Mouse (Mus musculus): ENCODE data around the gene Arhgap23.

Gene Arhgap23

DNA sequence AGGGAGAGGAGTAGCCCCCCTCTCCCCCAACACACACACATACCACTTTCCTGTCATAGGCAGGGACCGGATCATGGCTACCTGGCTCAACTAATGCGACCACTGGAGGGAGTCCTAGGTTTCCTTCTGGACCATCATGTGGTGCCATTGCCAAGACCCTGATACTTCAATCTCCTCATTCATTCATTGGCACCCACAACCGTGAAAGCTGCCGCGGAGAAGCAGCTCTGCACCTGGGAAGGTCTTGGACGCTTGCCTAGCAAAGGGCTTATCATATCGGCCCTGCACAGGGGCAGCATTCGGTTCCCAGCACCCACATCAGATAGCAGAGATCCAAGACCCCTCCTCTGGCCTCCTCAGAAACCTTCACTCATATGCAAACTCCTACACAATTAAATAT is 91.0 kb downstream of the Arhgap23 start:
- DNase-seq (ENCODE audit: low spot score), result no peak

DNA sequence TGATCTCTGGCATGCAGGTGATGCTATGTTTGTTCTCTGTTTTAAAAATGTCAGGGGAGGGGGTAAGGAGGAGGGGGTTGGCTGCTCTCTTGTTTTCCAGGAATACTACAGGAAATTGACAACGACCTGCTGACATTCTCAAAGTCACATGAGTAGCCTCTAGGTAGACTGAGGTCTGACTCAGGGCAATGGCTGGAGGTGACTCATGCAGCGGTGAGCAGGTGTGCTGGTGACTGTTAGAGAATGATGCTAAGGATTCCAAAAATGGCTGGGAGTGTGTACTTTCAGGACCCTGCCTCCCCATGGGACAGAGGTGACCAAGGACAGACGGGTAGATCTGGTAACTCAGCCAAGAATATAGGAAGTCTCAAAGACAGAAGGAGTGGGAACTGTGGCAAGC is 92.9 kb downstream of the Arhgap23 start:
- DNase-seq (ENCODE audit: low spot score), result no peak

GRCm38 (mm10) chr11:97509058-97509457 is 93.7 kb downstream of the Arhgap23 start:
- no peak for DNase-seq (ENCODE audit: low spot score)

- no peak for DNase-seq (ENCODE audit: low spot score)
Measured at GRCm38 (mm10) chr11:97509715-97510485, 94.6 kb downstream of the Arhgap23 start.

DNA sequence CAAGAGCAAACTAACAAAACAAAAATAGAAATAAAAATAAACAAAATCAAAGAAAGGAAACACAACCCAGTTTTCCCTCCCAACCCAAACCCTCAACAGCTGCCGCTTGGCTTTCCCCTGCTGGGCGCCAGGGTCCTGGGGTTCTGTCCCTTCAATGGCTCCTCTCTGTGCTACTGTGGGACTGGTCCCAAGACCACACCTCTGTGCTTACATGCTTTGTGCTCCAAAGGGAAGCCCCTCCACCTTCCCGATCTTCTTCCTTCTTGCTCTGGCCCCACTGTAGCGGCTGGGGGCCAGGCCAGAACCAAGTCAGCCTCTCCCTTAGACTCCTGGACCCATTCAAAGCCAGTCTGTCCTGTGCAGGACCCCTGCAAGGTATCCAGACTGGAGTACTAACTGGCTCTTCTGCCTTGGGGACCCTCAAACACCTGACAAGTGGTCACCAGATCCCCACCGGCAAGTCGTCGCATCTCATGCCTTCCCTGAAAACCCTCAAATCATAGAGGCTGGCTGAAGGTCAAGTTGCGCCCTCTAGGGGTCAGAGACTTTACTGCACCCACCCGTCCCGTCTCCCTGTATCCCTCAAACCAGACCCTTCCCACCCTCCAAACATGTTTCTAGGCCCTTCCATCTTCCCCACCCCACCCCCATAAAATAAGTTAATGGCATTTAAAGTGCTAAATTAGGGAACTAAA is 95.8 kb downstream of the Arhgap23 start:
- peak; percentile 84 for DNase-seq (ENCODE audit: low spot score)

DNA sequence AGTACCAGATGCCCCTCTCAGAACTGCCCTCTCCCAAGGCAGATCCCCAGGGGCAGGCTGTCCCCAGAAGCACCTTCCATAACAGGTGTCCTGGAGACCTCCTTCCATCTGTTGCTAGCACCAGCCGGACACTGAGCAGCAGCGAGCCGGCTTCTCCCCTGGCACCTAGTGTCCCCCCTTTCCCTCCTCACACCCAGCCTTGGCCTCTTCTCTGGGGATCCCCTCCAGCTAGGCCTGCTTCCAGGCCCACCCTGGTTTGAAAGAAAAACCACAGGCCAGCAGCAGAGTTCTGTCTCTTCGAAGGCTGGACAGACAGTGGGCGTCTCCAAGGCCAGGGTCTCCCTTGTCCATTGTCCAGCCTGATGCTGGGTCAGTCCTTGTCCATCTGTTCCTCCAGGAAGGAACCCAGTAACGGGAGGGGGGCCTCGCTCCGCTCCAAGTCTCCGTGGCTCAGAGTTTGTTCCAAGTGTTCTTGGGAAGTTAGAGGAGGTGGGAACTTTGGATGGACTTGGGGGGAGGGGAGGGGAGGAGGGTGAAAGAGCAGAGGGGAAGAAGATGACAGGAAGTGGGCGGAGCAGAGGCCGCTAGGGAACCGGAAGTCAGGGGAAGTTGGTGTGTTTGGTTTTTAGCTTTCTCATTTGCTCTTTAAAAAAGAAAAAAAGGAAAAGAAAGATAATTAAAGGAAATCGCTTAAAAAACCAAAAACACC is 96.5 kb downstream of the Arhgap23 start:
- DNase-seq (ENCODE audit: low spot score), result peak; percentile 70

- peak; percentile 51 for DNase-seq (ENCODE audit: low spot score)
Measured at GRCm38 (mm10) chr11:97512511-97512910, 97.2 kb downstream of the Arhgap23 start.

- DNase-seq (ENCODE audit: low spot score), result no peak
Measured at GRCm38 (mm10) chr11:97513066-97513465, 97.7 kb downstream of the Arhgap23 start.

GRCm38 (mm10) chr11:97520541-97520940 is 105.2 kb downstream of the Arhgap23 start:
- no peak for DNase-seq (ENCODE audit: low spot score)

DNA sequence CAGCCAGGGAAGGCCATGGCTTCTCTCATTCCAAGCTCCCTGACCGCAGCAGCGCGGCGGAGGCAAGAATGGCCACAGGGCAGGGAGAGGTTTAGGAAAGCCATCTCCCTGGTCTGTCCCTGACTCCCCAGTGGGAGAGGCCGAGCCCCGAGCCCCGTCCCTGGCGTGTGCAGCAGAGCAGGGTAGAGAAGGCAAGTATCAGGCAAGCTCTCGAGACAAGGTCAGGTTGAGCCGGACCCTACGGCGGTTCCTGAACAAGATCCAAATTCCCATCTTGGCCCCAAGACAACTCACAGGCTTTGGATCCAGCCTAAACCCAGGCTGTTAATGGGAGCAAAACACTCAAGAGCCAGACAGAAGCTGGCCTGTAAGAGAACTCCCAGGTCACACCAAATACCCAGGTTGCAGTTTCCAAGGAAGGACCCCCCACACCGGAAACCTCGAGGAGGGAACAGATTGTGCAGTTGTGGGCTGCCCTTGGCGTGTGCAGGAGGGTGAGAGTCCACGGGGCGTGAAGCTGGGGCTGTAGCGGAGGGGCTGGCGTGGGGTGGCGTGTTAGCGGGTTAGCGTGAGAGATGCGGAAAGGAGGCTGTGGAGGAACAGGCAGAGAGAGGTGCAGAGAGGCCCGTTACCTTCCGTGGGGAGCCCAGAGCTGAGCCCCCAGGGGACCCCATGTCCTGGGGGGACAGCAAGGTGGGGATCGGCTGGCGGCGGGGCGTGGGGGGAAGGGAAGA is 106.6 kb downstream of the Arhgap23 start:
- DNase-seq (ENCODE audit: low spot score), result no peak

DNA sequence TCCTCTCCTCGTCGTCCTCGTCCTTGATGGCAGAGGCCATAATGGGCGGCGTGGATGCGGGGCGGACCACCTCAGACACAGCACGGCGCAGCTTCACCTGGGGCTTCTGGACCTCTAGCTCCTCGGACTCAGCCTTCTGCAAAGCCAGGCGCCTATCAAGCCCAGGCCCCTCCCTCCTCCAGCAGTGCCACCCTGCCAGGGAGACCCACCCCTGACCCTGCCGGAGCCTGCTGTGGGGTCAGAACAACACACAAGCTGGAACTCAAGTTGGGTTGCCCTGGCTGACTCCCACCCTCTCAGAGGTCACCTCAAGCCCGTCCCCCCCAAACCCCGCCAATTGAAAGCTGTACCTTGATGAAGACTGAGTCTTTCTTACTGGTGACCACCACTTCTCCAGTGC is 107.8 kb downstream of the Arhgap23 start:
- no peak for DNase-seq (ENCODE audit: low spot score)

DNA sequence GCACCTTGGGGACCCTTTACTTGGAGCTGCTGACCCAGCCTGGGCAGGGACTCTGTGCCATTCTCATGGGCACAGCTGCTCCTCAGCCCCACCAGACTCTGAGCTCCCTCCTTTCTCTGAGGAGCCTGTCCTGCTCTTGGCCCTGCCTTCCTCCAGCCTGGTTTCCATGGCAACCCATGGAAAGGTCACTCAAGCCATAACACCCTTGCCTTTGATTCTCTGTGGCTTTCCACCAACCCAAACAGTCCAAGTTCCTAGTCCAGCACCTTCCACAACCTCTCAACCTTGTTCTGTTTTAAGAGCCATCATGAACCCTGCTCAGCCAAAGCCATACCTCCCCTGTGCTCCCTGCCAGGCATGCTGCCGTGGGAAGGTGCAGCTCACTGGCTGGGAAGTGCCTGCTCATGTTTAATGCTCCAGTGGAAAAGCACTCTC is 108.5 kb downstream of the Arhgap23 start:
- DNase-seq (ENCODE audit: low spot score), result peak; percentile 84

- no peak for DNase-seq (ENCODE audit: low spot score)
Measured at GRCm38 (mm10) chr11:97524306-97524705, 109.0 kb downstream of the Arhgap23 start.

DNA sequence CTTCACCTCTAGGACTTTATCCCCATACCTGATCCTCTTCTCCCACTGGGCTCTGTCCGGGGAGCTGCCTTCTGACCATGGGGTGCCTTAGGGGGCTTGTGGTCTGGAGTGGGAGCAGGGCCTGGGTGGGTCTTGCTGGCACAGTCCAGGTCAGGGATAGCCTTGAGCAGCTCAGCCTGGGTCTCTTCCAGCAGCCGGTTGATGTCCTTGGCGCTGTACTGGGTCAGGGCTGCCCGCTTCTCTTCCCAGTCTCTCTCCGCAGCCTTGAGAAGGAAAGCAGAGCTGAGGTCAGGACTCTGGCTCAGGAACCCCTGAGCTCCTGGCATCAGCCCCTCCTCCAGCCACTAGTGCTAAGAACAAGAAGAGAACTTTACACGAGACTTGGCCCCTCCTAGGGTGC is 110.0 kb downstream of the Arhgap23 start:
- DNase-seq (ENCODE audit: low spot score), result no peak

- DNase-seq (ENCODE audit: low spot score), result no peak
Measured at GRCm38 (mm10) chr11:97528282-97528808, 113.0 kb downstream of the Arhgap23 start.

GRCm38 (mm10) chr11:97530069-97530468 is 114.7 kb downstream of the Arhgap23 start:
- DNase-seq (ENCODE audit: low spot score), result no peak

- no peak for DNase-seq (ENCODE audit: low spot score)
Measured at GRCm38 (mm10) chr11:97530961-97531360, 115.6 kb downstream of the Arhgap23 start.

- DNase-seq (ENCODE audit: low spot score), result peak; percentile 93
Measured at GRCm38 (mm10) chr11:97531381-97532260, 116.3 kb downstream of the Arhgap23 start.

- no peak for DNase-seq (ENCODE audit: low spot score)
Measured at GRCm38 (mm10) chr11:97532354-97532753, 117.0 kb downstream of the Arhgap23 start.

- DNase-seq (ENCODE audit: low spot score), result peak; percentile 67
Measured at GRCm38 (mm10) chr11:97532950-97533582, 117.7 kb downstream of the Arhgap23 start.

All from embryo, embryonic 10.5 days (tissue).